Mouse (Mus musculus) forebrain, embryonic 11.5 days (tissue): ENCODE measurements around the gene Stard3. TPM values are rescaled to one million over a fixed set of nuclear protein-coding genes. Genes with fewer than 3 reads are reported as not detected.

Experiments
- polyA plus RNA-seq: library from polyadenylated mRNA; unstranded; fragments of >200 nt; fragmentation: Nextera tagmentation; extraction: Ambion mirVana; gene quantifications from 2 replicates; pipeline ENCODE4 v1.2.1, GENCODE M21; 2014

Gene Stard3
- polyA plus RNA-seq, 1 experiment from 2014 or later: 38.1 TPM

Other genes with a start within 250 kb of the Stard3 start
- 19.4 and 33.4 TPM in 2 replicates for gene Fbxl20, start 208.0 kb upstream of the Stard3 start, polyA plus RNA-seq
- 75.5 and 81.7 TPM in 2 replicates for gene Med1, start 165.1 kb upstream of the Stard3 start, polyA plus RNA-seq
- 16.1 and 18.2 TPM in 2 replicates for gene Cdk12, start 155.3 kb upstream of the Stard3 start, polyA plus RNA-seq
- gene Neurod2, start 28.7 kb upstream of the Stard3 start, polyA plus RNA-seq: 3.8 and 5.8 TPM in 2 replicates
- gene Ppp1r1b, start 10.0 kb upstream of the Stard3 start, polyA plus RNA-seq: 0.29 and 0.41 TPM in 2 replicates
- not detected in 2 replicates for gene Tcap, start 25.4 kb downstream of the Stard3 start, polyA plus RNA-seq
- not detected in 2 replicates for gene Pnmt, start 28.1 kb downstream of the Stard3 start, polyA plus RNA-seq
- gene Pgap3, start 42.1 kb downstream of the Stard3 start, polyA plus RNA-seq: 9.0 and 9.2 TPM in 2 replicates
- 19.7 and 23.2 TPM in 2 replicates for gene Erbb2, start 54.1 kb downstream of the Stard3 start, polyA plus RNA-seq
- gene Mien1, start 80.6 kb downstream of the Stard3 start, polyA plus RNA-seq: 111 and 112 TPM in 2 replicates
- gene Grb7, start 88.0 kb downstream of the Stard3 start, polyA plus RNA-seq: 1.8 and 1.9 TPM in 2 replicates
- gene Ikzf3, start 187.7 kb downstream of the Stard3 start, polyA plus RNA-seq: 0.08 TPM in 1 of 2 replicates, not detected in the other
- 0.21 TPM in 2 replicates for gene Zpbp2, start 192.7 kb downstream of the Stard3 start, polyA plus RNA-seq
- 8.6 and 11.2 TPM in 2 replicates for gene Ormdl3, start 229.0 kb downstream of the Stard3 start, polyA plus RNA-seq
- not detected in 2 replicates for gene Lrrc3c, start 239.9 kb downstream of the Stard3 start, polyA plus RNA-seq